Mouse (Mus musculus): ENCODE results near the gene Fank1. TPM values are rescaled to one million over a fixed set of nuclear protein-coding genes. Genes with fewer than 3 reads are reported as not detected.
A peak's percentile ranks its signal among the peaks of the same experiment; 100 is the strongest.

Fank1 gene
- total and polyA plus RNA-seq, 2 experiments from 2014 or later = 4.5 to 9.0 TPM

GRCm38 (mm10) chr7:133742530-133743325 lies 33.9 kb upstream of the Fank1 start:
- Histone ChIP-seq H3K27me3 (ENCODE audit: insufficient read depth, low read length) (no peaks in the 10 kb centered on the region), H3K27ac (ENCODE audit: low read depth, low read length) (no peak overlapping the region), H3K4me1 (ENCODE audit: insufficient read depth) (peaks cover 9% of the 10 kb centered on the region; the same call in 1 of the 2 replicates), H3K4me2 (ENCODE audit: low read depth) (no peak overlapping the region), H3K4me3 (ENCODE audit: low read depth, low read length) (no peak overlapping the region), H3K9me3 (ENCODE audit: low read length) (no peaks in the 10 kb centered on the region), H3K36me3 (ENCODE audit: insufficient read depth) (peaks cover 26% of the 10 kb centered on the region), H3K9ac (no peak overlapping the region)
- 73% methylated on average over 12 of the region's 12 CpGs for WGBS
- ATAC-seq = no peak
- no peak for DNase-seq
- no peak for TF ChIP-seq CTCF (IDR thresholded peaks at IDR 0.05; ENCODE audit: low read depth)

DNA sequence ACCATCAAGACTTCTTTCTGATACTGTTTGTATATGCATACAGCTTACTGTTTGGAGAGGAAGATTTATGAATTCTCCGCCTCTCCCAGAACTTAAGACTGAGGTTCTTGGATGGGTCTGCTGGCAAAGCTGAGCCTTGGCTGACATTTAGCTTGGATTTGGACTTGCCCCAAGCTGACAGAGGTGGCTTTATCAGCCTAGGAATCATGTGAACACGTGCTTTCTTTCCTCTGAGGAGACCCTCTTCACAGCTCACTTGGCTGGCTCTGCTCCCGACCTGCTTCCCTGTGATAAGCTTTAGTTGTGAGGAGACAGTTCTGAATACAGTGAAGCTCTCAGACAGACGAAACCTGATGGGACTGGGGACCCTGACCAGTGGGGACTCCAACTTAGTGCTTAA lies 33.0 kb upstream of the Fank1 start:
- WGBS = 41% methylated on average over 4 of the region's 4 CpGs
- Histone ChIP-seq H3K4me3 (ENCODE audit: low read depth, low read length) (no peak overlapping the region), H3K4me2 (ENCODE audit: low read depth) (no peak overlapping the region), H3K9ac (no peak overlapping the region), H3K36me3 (ENCODE audit: insufficient read depth) (peaks cover 32% of the 10 kb centered on the region), H3K27me3 (ENCODE audit: insufficient read depth, low read length) (no peaks in the 10 kb centered on the region), H3K9me3 (ENCODE audit: low read length) (no peaks in the 10 kb centered on the region), H3K4me1 (ENCODE audit: insufficient read depth) (peaks cover 9% of the 10 kb centered on the region; the same call in 1 of the 2 replicates), H3K27ac (ENCODE audit: low read depth, low read length) (0 out of 2 replicates have a peak overlapping the region, but pooled peaks have one; percentile 15)
- no peak for TF ChIP-seq CTCF (IDR thresholded peaks at IDR 0.05; ENCODE audit: low read depth)
- ATAC-seq = peak; percentile 54; the same call in 1 of the 2 replicates
- peak; percentile 64 for DNase-seq

DNA sequence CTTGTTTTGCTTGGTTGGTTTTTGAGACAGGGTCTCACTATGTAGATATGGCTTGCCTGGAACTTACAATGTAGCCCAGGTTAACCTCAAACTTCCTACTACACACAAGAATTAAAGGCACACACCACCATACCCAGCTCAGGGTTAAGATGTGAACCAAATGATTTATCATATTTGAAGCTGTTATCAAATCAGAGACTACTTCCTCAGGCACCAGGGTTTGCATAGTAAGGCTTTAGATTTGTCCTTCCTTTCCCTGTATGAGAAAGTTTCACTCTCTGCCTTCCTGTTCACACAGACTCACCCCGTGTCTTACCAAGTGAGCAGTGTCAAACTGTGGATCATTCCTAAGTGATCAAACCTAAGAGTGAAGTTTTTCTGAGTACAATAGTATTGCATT lies 32.5 kb upstream of the Fank1 start:
- WGBS = 68% methylated on average over 1 of the region's 1 CpGs
- ATAC-seq = no peak
- Histone ChIP-seq H3K4me3 (ENCODE audit: low read depth, low read length) (no peak overlapping the region), H3K36me3 (ENCODE audit: insufficient read depth) (peaks cover 35% of the 10 kb centered on the region), H3K9ac (no peak overlapping the region), H3K27ac (ENCODE audit: low read depth, low read length) (no peak overlapping the region), H3K9me3 (ENCODE audit: low read length) (no peaks in the 10 kb centered on the region), H3K4me1 (ENCODE audit: insufficient read depth) (peaks cover 9% of the 10 kb centered on the region; the same call in 1 of the 2 replicates), H3K4me2 (ENCODE audit: low read depth) (no peak overlapping the region), H3K27me3 (ENCODE audit: insufficient read depth, low read length) (no peaks in the 10 kb centered on the region)
- DNase-seq = no peak
- TF ChIP-seq CTCF (IDR thresholded peaks at IDR 0.05; ENCODE audit: low read depth) = no peak

- no peak for TF ChIP-seq CTCF (IDR thresholded peaks at IDR 0.05; ENCODE audit: low read depth)
- Histone ChIP-seq H3K9ac (no peak overlapping the region), H3K27me3 (ENCODE audit: insufficient read depth, low read length) (no peaks in the 10 kb centered on the region), H3K36me3 (ENCODE audit: insufficient read depth) (peaks cover 35% of the 10 kb centered on the region), H3K9me3 (ENCODE audit: low read length) (no peaks in the 10 kb centered on the region), H3K4me3 (ENCODE audit: low read depth, low read length) (no peak overlapping the region), H3K27ac (ENCODE audit: low read depth, low read length) (no peak overlapping the region), H3K4me2 (ENCODE audit: low read depth) (no peak overlapping the region), H3K4me1 (ENCODE audit: insufficient read depth) (peaks cover 9% of the 10 kb centered on the region; the same call in 1 of the 2 replicates)
- 29% methylated on average over 4 of the region's 4 CpGs for WGBS
- DNase-seq = no peak
- no peak for ATAC-seq
These were observed 32.0 kb upstream of the Fank1 start for GRCm38 (mm10) chr7:133744701-133745100.

DNA sequence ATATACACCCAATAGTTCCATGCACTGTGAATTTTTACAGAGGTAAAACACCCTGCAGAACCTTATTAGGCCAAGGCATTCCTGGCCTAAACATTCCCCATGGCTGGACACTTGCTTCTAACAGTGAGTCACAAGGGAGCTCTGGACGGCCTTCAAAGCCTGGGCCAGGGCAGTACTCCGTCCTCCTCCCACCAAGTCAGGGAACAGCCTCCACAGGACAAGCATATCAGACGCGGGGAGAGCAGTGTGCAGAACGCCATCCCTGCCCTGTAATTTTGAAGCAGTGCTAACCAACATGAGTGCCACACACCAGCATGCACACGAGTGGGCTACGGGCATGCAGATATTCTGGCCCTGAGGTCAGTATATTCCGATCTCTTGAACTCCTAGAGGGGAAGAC lies 29.3 kb upstream of the Fank1 start:
- no peak for TF ChIP-seq CTCF (IDR thresholded peaks at IDR 0.05; ENCODE audit: low read depth)
- no peaks in the 10 kb centered on the region for H3K9me3 ChIP-seq (ENCODE audit: low read length)
- WGBS = 84% methylated on average over 8 of the region's 8 CpGs
- no peak overlapping the region for H3K27ac ChIP-seq (ENCODE audit: low read depth, low read length)
- H3K4me1 ChIP-seq (ENCODE audit: insufficient read depth) = peaks cover 16% of the 10 kb centered on the region; the same call in 1 of the 2 replicates
- no peak for ATAC-seq
- no peak overlapping the region for H3K4me3 ChIP-seq (ENCODE audit: low read depth, low read length)
- no peak for DNase-seq
- no peak overlapping the region for H3K9ac ChIP-seq
- H3K4me2 ChIP-seq (ENCODE audit: low read depth) = no peak overlapping the region
- H3K27me3 ChIP-seq (ENCODE audit: insufficient read depth, low read length) = no peaks in the 10 kb centered on the region
- H3K36me3 ChIP-seq (ENCODE audit: insufficient read depth) = peaks cover 20% of the 10 kb centered on the region; the same call in 1 of the 2 replicates

GRCm38 (mm10) chr7:133748753-133749152 lies 27.9 kb upstream of the Fank1 start:
- DNase-seq (no peak), ATAC-seq (no peak)
- TF ChIP-seq CTCF (IDR thresholded peaks at IDR 0.05; ENCODE audit: low read depth) = no peak
- H3K27ac ChIP-seq (ENCODE audit: low read depth, low read length) = no peak overlapping the region
- H3K27me3 ChIP-seq (ENCODE audit: insufficient read depth, low read length) = no peaks in the 10 kb centered on the region
- no peak overlapping the region for H3K4me3 ChIP-seq (ENCODE audit: low read depth, low read length)
- H3K36me3 ChIP-seq (ENCODE audit: insufficient read depth) = peaks cover 17% of the 10 kb centered on the region; the same call in 1 of the 2 replicates
- no peak overlapping the region for H3K4me2 ChIP-seq (ENCODE audit: low read depth)
- H3K4me1 ChIP-seq (ENCODE audit: insufficient read depth) = peaks cover 12% of the 10 kb centered on the region; the same call in 1 of the 2 replicates
- WGBS = 80% methylated on average over 14 of the region's 14 CpGs
- H3K9me3 ChIP-seq (ENCODE audit: low read length) = no peaks in the 10 kb centered on the region
- no peak overlapping the region for H3K9ac ChIP-seq

DNA sequence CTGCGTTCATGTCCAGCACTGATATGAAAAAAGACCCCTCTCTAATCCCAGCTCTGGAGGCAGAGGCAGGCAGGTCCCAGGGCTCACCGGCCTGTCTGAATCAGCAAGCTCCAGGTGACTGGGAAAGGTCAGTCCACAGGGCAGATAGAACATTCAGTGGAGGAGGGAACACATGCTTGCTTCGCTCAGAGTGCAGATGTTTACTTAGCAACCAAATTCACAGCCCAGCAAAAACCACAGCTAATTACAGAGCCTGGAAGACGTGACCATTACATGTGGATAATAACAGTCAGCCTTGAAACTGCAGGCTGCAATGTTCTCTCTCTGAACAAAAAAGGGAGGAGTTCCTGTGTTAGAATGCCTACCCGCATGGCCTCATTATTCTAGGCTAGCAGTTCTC lies 26.0 kb upstream of the Fank1 start:
- no peak for TF ChIP-seq CTCF (IDR thresholded peaks at IDR 0.05; ENCODE audit: low read depth)
- Histone ChIP-seq H3K4me3 (ENCODE audit: low read depth, low read length) (no peak overlapping the region), H3K4me1 (ENCODE audit: insufficient read depth) (0 out of 2 replicates have a peak, but pooled peaks cover 7% of the 10 kb centered on the region), H3K4me2 (ENCODE audit: low read depth) (no peak overlapping the region), H3K27ac (ENCODE audit: low read depth, low read length) (peak overlapping the region; percentile 15; the same call in 1 of the 2 replicates), H3K27me3 (ENCODE audit: insufficient read depth, low read length) (no peaks in the 10 kb centered on the region), H3K9me3 (ENCODE audit: low read length) (no peaks in the 10 kb centered on the region), H3K9ac (no peak overlapping the region), H3K36me3 (ENCODE audit: insufficient read depth) (peaks cover 17% of the 10 kb centered on the region; the same call in 1 of the 2 replicates)
- peak; percentile 51; the same call in 1 of the 2 replicates for ATAC-seq
- no peak for DNase-seq
- 54% methylated on average over 5 of the region's 5 CpGs for WGBS

Measured in forebrain, postnatal 0 days (tissue).